Mouse (Mus musculus) kidney, adult 8-10 months (tissue): ENCODE measurements around the gene Pde1b.

ENCODE experiments used
- DNase-seq, 2 experiments: peaks; one replicate each; pipeline ENCODE4 v3.0.0; 2022

The Pde1b gene

DNA sequence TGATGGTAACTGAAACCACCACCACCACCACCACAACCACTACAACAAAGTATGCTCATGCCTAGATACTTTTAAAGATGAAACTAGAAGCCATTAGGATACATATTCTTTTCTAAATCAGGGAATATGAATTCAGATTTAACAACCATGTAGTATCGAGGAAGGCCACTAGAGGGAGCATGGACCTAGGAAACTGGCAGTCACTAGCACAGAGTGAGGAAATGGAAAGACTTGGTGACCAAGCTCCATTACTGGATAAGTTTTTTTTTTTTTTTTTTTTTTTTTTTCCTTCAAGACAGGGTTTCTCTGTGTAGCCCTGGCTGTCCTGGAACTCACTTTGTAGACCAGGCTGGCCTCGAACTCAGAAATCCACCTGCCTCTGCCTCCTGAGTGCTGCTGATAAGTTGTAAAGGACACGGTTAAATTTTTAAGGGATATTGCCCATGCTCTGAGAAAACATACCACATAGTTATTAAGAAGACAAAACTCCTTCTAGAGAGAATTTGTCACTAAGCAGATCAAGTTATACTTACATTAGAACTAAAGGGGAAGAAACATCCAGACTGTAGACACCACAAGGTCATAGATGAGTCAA is 49.4 kb downstream of the Pde1b start:
- peak; percentile 43 to 49 for DNase-seq

DNA sequence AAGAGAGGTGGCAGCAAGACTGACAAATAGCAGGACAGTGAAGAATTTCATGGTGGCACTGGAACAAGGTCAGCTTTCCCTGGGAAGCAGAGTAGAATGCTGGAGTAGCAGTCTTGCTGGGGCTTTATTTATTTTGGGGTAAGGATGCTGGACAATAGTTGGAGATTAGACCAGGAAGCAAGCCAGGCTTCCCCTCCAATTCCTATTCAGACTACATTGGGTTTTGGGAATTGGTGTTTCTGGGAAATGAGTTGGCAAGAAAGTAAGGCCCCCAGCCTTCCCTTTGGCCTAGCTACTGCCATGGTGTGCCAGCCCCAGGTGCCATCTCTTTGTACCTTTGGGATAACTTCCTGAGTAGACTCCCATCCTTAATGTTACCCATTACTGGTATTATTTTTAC is 62.1 kb downstream of the Pde1b start, which contains the start of gene Glycam1:
Gene Glycam1, minus strand, starts transcription at position 101 of the 400 bp plus-strand sequence.
- DNase-seq = no peak
